Mouse (Mus musculus) kidney, adult 2 months (tissue): Measurements from ENCODE around the gene Ube2z. TPM values are rescaled to one million over a fixed set of nuclear protein-coding genes. Genes with fewer than 3 reads are reported as not detected.

Experiments used
- DNase-seq: peaks from one replicate; pipeline ENCODE4 v3.0.0; 2021
- H3K27ac ChIP-seq: fragments of 200-500 bp; 2 replicates; pipeline ENCODE4 v1.5.1; 2012; ENCODE audit warnings: low read depth, low read length, control low read depth, inconsistent platforms; ENCODE audit not compliant: insufficient read depth
- H3K27me3 ChIP-seq: fragments of 200-500 bp; replicated peaks from 2 replicates; pipeline ENCODE4 v1.6.1; 2012; ENCODE audit warnings: mild to moderate bottlenecking, moderate library complexity, low read length, inconsistent platforms; ENCODE audit not compliant: control insufficient read depth, insufficient read depth
- H3K36me3 ChIP-seq: fragments of 200-500 bp; 2 replicates; pipeline ENCODE4 v1.6.1; 2012; ENCODE audit warnings: mild to moderate bottlenecking, moderate library complexity, low read length, inconsistent platforms; ENCODE audit not compliant: control insufficient read depth, insufficient read depth
- H3K4me1 ChIP-seq: fragments of 200-500 bp; 2 replicates; pipeline ENCODE4 v1.6.1; 2011; ENCODE audit warnings: low read length; ENCODE audit not compliant: control insufficient read depth, insufficient read depth
- H3K4me3 ChIP-seq: fragments of 200-500 bp; 2 replicates; pipeline ENCODE4 v1.5.1; 2011; ENCODE audit warnings: mild to moderate bottlenecking, low read depth, low read length, control low read depth; ENCODE audit not compliant: insufficient read depth
- CTCF ChIP-seq: fragments of 200-500 bp; conservative IDR thresholded peaks from 2 replicates; pipeline ENCODE4 v1.5.1; 2011; ENCODE audit warnings: low read depth, mild to moderate bottlenecking, control low read depth, low read length, moderate library complexity, mixed read lengths; ENCODE audit not compliant: insufficient read depth, insufficient read length
- POLR2A ChIP-seq: fragments of 200-500 bp; IDR thresholded peaks from one replicate; pipeline ENCODE4 v1.6.1; 2011; ENCODE audit warnings: low read depth, low read length, control low read depth
- WGBS: fragments of 180-500 bp; shearing (Covaris S2); methylation state at CpG from one replicate; pipeline ENCODE4 v1.1.7; 2018; 5-methylcytosine and 5-hydroxymethylcytosine counted together
- polyA plus RNA-seq: library from polyadenylated mRNA; depleted of rRNA; stranded (reverse); fragments of >200 nt; gene quantifications from 2 replicates; pipeline ENCODE4 v1.2.3, GENCODE M21; 2012

The Ube2z gene
- polyA plus RNA-seq, 1 experiment: 38.8 TPM

GRCm38 (mm10) chr11:96091073-96091472, 25.9 kb upstream of the Ube2z start:
- no peak for TF ChIP-seq POLR2A
- TF ChIP-seq CTCF: peak; percentile 45
- 79% methylated on average over 2 of the region's 2 CpGs for WGBS
- Histone ChIP-seq H3K36me3 (no peaks in the 10 kb centered on the region), H3K4me1 (no peaks in the 10 kb centered on the region), H3K27me3 (no peaks in the 10 kb centered on the region), H3K4me3 (no peak overlapping the region), H3K27ac (no peak overlapping the region)
- DNase-seq: peak; percentile 51

- Histone ChIP-seq H3K27ac (no peak overlapping the region), H3K36me3 (no peaks in the 10 kb centered on the region), H3K27me3 (no peaks in the 10 kb centered on the region), H3K4me3 (no peak overlapping the region), H3K4me1 (no peaks in the 10 kb centered on the region)
- TF ChIP-seq POLR2A (no peak), CTCF (no peak)
- WGBS: 87% methylated on average over 6 of the region's 6 CpGs
- no peak for DNase-seq
Measured at GRCm38 (mm10) chr11:96087981-96088380, 22.8 kb upstream of the Ube2z start.

GRCm38 (mm10) chr11:96082682-96083081, 17.5 kb upstream of the Ube2z start:
- H3K27ac ChIP-seq: no peak overlapping the region
- DNase-seq: no peak
- no peaks in the 10 kb centered on the region for H3K27me3 ChIP-seq
- H3K36me3 ChIP-seq: no peaks in the 10 kb centered on the region
- WGBS: 74% methylated on average over 3 of the region's 3 CpGs
- no peak for TF ChIP-seq CTCF
- no peak for TF ChIP-seq POLR2A
- H3K4me3 ChIP-seq: no peak overlapping the region
- H3K4me1 ChIP-seq: no peaks in the 10 kb centered on the region

- H3K36me3 ChIP-seq: no peaks in the 10 kb centered on the region
- whole genome bisulfite sequencing: 80% methylated on average over 5 of the region's 5 CpGs
- no peaks in the 10 kb centered on the region; the same call in 1 of the 2 replicates for H3K4me1 ChIP-seq
- TF ChIP-seq CTCF: no peak
- TF ChIP-seq POLR2A: no peak
- no peak overlapping the region for H3K4me3 ChIP-seq
- no peak overlapping the region for H3K27ac ChIP-seq
- DNase-seq: no peak
- H3K27me3 ChIP-seq: no peaks in the 10 kb centered on the region
Measured at GRCm38 (mm10) chr11:96080736-96081135, 15.5 kb upstream of the Ube2z start.

GRCm38 (mm10) chr11:96076221-96077105, 11.3 kb upstream of the Ube2z start:
- WGBS: 63% methylated on average over 13 of the region's 13 CpGs
- H3K27me3 ChIP-seq: no peaks in the 10 kb centered on the region
- no peak for DNase-seq
- no peaks in the 10 kb centered on the region; the same call in 1 of the 2 replicates for H3K4me1 ChIP-seq
- H3K27ac ChIP-seq: peak overlapping the region; percentile 75
- peak overlapping the region; percentile 25 for H3K4me3 ChIP-seq
- H3K36me3 ChIP-seq: no peaks in the 10 kb centered on the region
- TF ChIP-seq POLR2A (no peak), CTCF (no peak)

- DNase-seq: peak; percentile 100
- under 1% methylated on average over 37 of the region's 37 CpGs for WGBS
- Histone ChIP-seq H3K4me1 (no peaks in the 10 kb centered on the region; the same call in 1 of the 2 replicates), H3K4me3 (peak within 1 kb of the TSS; percentile 83), H3K36me3 (no peaks in the 10 kb centered on the region; the same call in 1 of the 2 replicates), H3K27ac (peak within 1 kb of the TSS; percentile 96), H3K27me3 (no peaks in the 10 kb centered on the region)
- TF ChIP-seq CTCF: no peak
- TF ChIP-seq POLR2A: peak; percentile 98
Measured at GRCm38 (mm10) chr11:96075509-96076220, 10.5 kb upstream of the Ube2z start, which contains the start of gene Atp5g1. Gene Atp5g1, minus strand, starts transcription at chr11:96075670.

- no peak for DNase-seq
- Histone ChIP-seq H3K4me1 (no peaks in the 10 kb centered on the region; the same call in 1 of the 2 replicates), H3K27me3 (no peaks in the 10 kb centered on the region), H3K4me3 (peak overlapping the region; percentile 83), H3K27ac (peak overlapping the region; percentile 96), H3K36me3 (no peaks in the 10 kb centered on the region; the same call in 1 of the 2 replicates)
- TF ChIP-seq POLR2A: no peak
- TF ChIP-seq CTCF: no peak
- WGBS: 0% methylated on average over 15 of the region's 15 CpGs
Measured at GRCm38 (mm10) chr11:96075177-96075508, 10.0 kb upstream of the Ube2z start.
